26 mouse cellular contexts compared by ENCODE assay signal in genomic region chr2:25657652-25658051, GRCm38 (mm10). TPM values are rescaled to one million over a fixed set of nuclear protein-coding genes. Genes with fewer than 3 reads are reported as not detected.
"Had no signal": no experiment of that assay in that cellular context is flagged by ENCODE, and none has a peak within 500 bp of the region (broad histone marks: within the 10 kb centered on the region; RNA-seq: fewer than 3 reads in every experiment).

Gene Lcn5 (plus strand): TSS chr2:25657952.

- H3K27me3 ChIP-seq: neural tube, embryonic 12.5 days; neural tube, embryonic 13.5 days; neural tube, embryonic 15.5 days; stomach, embryonic 15.5 days had no signal

- H3K27ac ChIP-seq: neural tube, embryonic 12.5 days; neural tube, embryonic 13.5 days; neural tube, embryonic 15.5 days; stomach, embryonic 15.5 days; stomach, postnatal 0 days had no signal

- H3K4me1 ChIP-seq: neural tube, embryonic 12.5 days; neural tube, embryonic 13.5 days; neural tube, embryonic 15.5 days; stomach, embryonic 15.5 days had no signal

- H3K4me3 ChIP-seq: neural tube, embryonic 12.5 days; neural tube, embryonic 13.5 days; neural tube, embryonic 15.5 days; stomach, embryonic 15.5 days had no signal

- DNase-seq: retina, postnatal 1 day; right cerebral cortex, adult 18-20 months; right cerebral cortex, postnatal 14 days; right cerebral cortex, postnatal 25 days; right cerebral cortex, postnatal 4 days; spleen, adult 18-20 months; thymus, adult 18-20 months; thymus, adult 2 months; thymus, postnatal 14 days; thymus, postnatal 25 days; thymus, postnatal 36 days; thymus, postnatal 4 days had no signal

- H3K36me3 ChIP-seq: neural tube, embryonic 12.5 days; neural tube, embryonic 13.5 days; neural tube, embryonic 15.5 days; stomach, embryonic 15.5 days had no signal

- H3K9ac ChIP-seq: neural tube, embryonic 12.5 days; neural tube, embryonic 13.5 days; neural tube, embryonic 15.5 days; stomach, embryonic 15.5 days had no signal

RNA-seq across cellular contexts. Expression of gene Lcn5, which starts in this region (rescaled TPM):
- total RNA-seq: neutrophil, adult 5-6 weeks had no signal
- polyA plus RNA-seq: neural tube, embryonic 12.5 days; neural tube, embryonic 13.5 days; neural tube, embryonic 14.5 days; neural tube, embryonic 15.5 days; small intestine, adult 2 months; spleen, adult 2 months; stomach, embryonic 14.5 days; stomach, embryonic 15.5 days; stomach, embryonic 16.5 days; stomach, postnatal 0 days; testis, adult 2 months; thymus, adult 2 months; thymus, postnatal 0 days; urinary bladder, adult 2 months had no signal
